Mouse (Mus musculus) duodenum, adult 2 months (tissue): ENCODE data around the gene Olfr693. TPM values are rescaled to one million over a fixed set of nuclear protein-coding genes. Genes with fewer than 3 reads are reported as not detected.

Experiments
- polyA plus RNA-seq: library from polyadenylated mRNA; depleted of rRNA; stranded (reverse); fragments of >200 nt; gene quantifications from 2 replicates; pipeline ENCODE4 v1.2.3, GENCODE M21; 2012; ENCODE audit warnings: low replicate concordance; rRNA removed

Gene Olfr693
- polyA plus RNA-seq = not detected in 2 replicates

DNA sequence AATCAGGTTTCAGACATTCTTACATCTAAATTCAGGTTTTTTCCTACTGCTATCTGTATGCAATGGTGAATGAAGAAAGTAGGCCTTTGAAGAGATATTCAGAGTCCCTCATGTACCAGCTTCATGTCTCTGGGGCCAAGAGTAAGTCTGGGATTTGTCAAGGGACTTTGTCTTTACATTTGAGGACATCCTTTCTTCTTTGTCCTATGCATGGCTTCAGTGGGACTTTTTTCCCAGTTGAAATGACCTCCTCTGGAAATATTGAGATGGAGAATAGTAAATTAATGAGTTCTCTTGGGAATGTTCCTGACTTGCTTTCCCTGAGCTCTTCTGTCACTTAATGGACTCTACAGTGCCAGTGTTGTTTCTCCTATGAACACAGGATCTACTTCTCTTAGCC is at the start of gene Olfr693:
Olfr693 (minus strand) TSS at position 101 of the 400 bp plus-strand sequence.

GRCm38 (mm10) chr7:106716296-106716695 is 35.9 kb upstream of the Olfr693 start, which contains the start of gene Olfr695:
Olfr695 (minus strand) TSS chr7:106716396.

DNA sequence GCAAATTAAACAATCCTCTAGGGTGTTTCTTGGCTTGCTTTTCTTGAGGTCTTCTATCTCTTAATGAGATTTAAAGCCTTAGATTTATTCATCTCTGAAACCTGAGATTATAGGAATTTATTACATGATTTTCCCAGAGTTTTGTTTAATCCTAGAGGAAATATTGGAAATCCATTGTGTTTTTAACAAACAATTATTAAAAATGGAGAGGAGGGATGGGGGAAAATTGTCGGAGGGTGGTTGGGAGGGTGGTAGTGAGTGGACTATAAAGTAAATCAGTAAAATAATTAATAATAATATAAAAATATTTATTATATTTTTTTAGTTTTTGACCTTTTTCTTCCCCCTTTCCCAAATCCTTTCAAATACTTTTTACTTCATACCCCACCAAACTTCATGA is 11.3 kb upstream of the Olfr693 start, which contains the start of gene Olfr694:
Olfr694 (minus strand) TSS at position 101 of the 400 bp plus-strand sequence.

Other genes with a start within 250 kb of the Olfr693 start
- not detected in 2 replicates for gene Olfr694, start 11.2 kb upstream of the Olfr693 start, polyA plus RNA-seq
- gene Olfr695, start 35.8 kb upstream of the Olfr693 start, polyA plus RNA-seq = not detected in 2 replicates
- gene Olfr697, start 61.9 kb upstream of the Olfr693 start, polyA plus RNA-seq = not detected in 2 replicates
- gene Olfr698, start 74.8 kb upstream of the Olfr693 start, polyA plus RNA-seq = not detected in 2 replicates
- not detected in 2 replicates for gene Olfr699, start 112.6 kb upstream of the Olfr693 start, polyA plus RNA-seq
- not detected in 2 replicates for gene Olfr700, start 128.2 kb upstream of the Olfr693 start, polyA plus RNA-seq
- not detected in 2 replicates for gene Olfr701, start 133.5 kb upstream of the Olfr693 start, polyA plus RNA-seq
- gene Olfr702, start 153.3 kb upstream of the Olfr693 start, polyA plus RNA-seq = not detected in 2 replicates
- gene Olfr703, start 162.8 kb upstream of the Olfr693 start, polyA plus RNA-seq = not detected in 2 replicates
- gene Olfr704, start 182.6 kb upstream of the Olfr693 start, polyA plus RNA-seq = not detected in 2 replicates
- not detected in 2 replicates for gene Olfr705, start 196.3 kb upstream of the Olfr693 start, polyA plus RNA-seq
- gene Olfr706, start 207.6 kb upstream of the Olfr693 start, polyA plus RNA-seq = not detected in 2 replicates
- not detected in 2 replicates for gene Olfr707, start 220.7 kb upstream of the Olfr693 start, polyA plus RNA-seq
- gene Olfr1532-ps1, start 227.4 kb upstream of the Olfr693 start, polyA plus RNA-seq = not detected in 2 replicates